Mouse (Mus musculus) liver, embryonic 12.5 days (tissue): ENCODE measurements around the gene Grik3. TPM values are rescaled to one million over a fixed set of nuclear protein-coding genes. Genes with fewer than 3 reads are reported as not detected.

Source experiments
- ATAC-seq: fragments of 200-750 bp; cut with Nextera tagmentation; 2 replicates; pipeline ENCODE4 v1.8.0; 2017; ENCODE audit warnings: moderate number of reproducible peaks, mild to moderate bottlenecking, moderate library complexity
- H3K27ac ChIP-seq: fragments of 300-500 bp; sonication (generic); 2 replicates; pipeline ENCODE4 v1.5.1; 2016; ENCODE audit warnings: mild to moderate bottlenecking
- H3K27me3 ChIP-seq: fragments of 300-500 bp; sonication (generic); replicated peaks from 2 replicates; pipeline ENCODE4 v1.6.1; 2016; ENCODE audit warnings: mild to moderate bottlenecking, moderate library complexity
- H3K36me3 ChIP-seq: fragments of 300-500 bp; sonication (generic); 2 replicates; pipeline ENCODE4 v1.6.1; 2016; ENCODE audit warnings: mild to moderate bottlenecking, moderate library complexity
- H3K4me1 ChIP-seq: fragments of 300-500 bp; sonication (generic); 2 replicates; pipeline ENCODE4 v1.6.1; 2016
- H3K4me2 ChIP-seq: fragments of 300-500 bp; sonication (generic); 2 replicates; pipeline ENCODE4 v1.6.1; 2016; ENCODE audit warnings: mild to moderate bottlenecking, moderate library complexity
- H3K4me3 ChIP-seq: fragments of 300-500 bp; sonication (generic); 2 replicates; pipeline ENCODE4 v1.5.1; 2016; ENCODE audit warnings: mild to moderate bottlenecking, moderate library complexity
- H3K9ac ChIP-seq: fragments of 300-500 bp; sonication (generic); 2 replicates; pipeline ENCODE4 v1.6.1; 2016; ENCODE audit warnings: mild to moderate bottlenecking, moderate library complexity
- H3K9me3 ChIP-seq: fragments of 300-500 bp; sonication (generic); replicated peaks from 2 replicates; pipeline ENCODE4 v1.6.1; 2016; ENCODE audit warnings: mild to moderate bottlenecking, moderate library complexity
- WGBS: fragments of 180-500 bp; shearing (Covaris S2); methylation state at CpG from one replicate; pipeline ENCODE4 v1.1.7; 2016; ENCODE audit not compliant: insufficient replicate concordance; 5-methylcytosine and 5-hydroxymethylcytosine counted together
- polyA plus RNA-seq: library from polyadenylated mRNA; unstranded; fragments of >200 nt; fragmentation: Nextera tagmentation; extraction: Ambion mirVana; gene quantifications from 2 replicates; pipeline ENCODE4 v1.2.1, GENCODE M21; 2016

The Grik3 gene
- polyA plus RNA-seq: 0.01 TPM in 1 of 2 replicates, not detected in the other

DNA sequence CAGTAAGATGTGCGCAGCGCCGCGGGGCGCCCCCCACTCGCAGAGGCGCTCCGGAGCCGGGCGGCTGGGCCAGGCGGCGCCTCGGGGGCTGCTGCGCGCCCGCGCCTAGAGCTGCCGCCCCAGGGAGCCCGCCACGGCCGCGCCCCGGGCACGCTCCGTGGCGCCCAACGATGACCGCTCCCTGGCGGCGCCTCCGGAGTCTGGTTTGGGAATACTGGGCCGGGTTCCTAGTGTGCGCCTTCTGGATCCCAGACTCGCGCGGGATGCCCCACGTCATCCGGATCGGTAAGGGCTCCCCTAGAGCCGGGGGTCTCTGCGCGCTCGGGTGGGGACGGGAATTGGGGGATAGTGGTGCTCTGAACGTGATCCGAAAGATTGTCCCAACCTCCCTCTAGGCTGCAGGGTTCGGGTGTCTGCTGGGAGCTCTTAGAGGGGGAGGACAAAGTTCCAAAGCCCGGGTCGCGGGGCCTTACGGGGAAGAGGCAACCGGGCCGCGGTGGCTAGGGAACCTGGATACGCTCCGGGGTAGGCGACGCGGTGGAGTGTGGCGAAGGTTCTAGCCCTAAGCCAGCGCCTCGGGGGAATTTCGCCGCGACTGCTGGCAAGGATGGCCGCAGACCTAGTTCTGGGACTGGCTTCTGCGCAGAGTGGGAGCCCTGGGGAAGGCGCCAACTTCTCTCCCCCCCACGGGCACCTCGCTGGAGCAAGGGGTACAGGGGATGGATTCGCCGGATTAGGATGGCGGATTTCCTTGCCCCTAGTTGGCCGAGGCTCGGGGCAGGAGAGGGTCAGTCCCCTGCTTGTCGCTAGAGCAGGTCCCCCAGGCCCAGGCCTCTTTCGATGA is at the start of gene Grik3:
TSS of gene Grik3 (plus strand) at position 40 of the 844 bp plus-strand sequence.
- H3K9me3 ChIP-seq: no peaks in the 10 kb centered on the region
- 4% methylated on average over 59 of the region's 77 CpGs for WGBS

DNA sequence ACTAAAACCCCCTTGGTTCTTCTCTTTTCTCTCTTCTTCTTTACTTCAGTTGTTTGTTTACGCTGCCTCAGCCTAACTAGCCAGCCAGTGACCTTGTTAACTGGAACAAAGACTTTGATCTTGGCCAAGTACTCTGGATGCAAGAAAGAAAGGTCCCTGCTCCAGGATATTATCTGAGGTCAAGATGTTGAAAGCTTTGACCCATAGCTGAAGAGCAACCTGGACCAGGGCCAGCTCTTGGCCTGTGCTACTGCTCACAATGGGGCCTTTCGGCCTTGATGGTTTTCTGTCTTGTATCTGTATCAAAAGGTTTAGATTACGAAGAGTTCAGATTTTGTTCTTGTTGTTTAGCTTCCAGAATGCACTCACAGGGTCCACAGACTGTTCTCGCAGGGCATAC is 48.7 kb upstream of the Grik3 start:
- Histone ChIP-seq H3K4me2 (no peak overlapping the region), H3K4me1 (no peaks in the 10 kb centered on the region), H3K27ac (no peak overlapping the region), H3K27me3 (peaks cover 8% of the 10 kb centered on the region; the same call in 1 of the 2 replicates), H3K9me3 (no peaks in the 10 kb centered on the region), H3K9ac (no peak overlapping the region), H3K4me3 (no peak overlapping the region), H3K36me3 (no peaks in the 10 kb centered on the region)
- WGBS: 64% methylated on average over 4 of the region's 4 CpGs
- ATAC-seq: no peak

More for the DNA sequence above, at the start of gene Grik3:
- no peak for ATAC-seq
- Histone ChIP-seq H3K4me3 (peak within 1 kb of the TSS; percentile 12), H3K36me3 (no peaks in the 10 kb centered on the region), H3K4me1 (no peaks in the 10 kb centered on the region), H3K27me3 (peaks cover 100% of the 10 kb centered on the region), H3K9ac (no peak within 1 kb of the TSS), H3K27ac (no peak within 1 kb of the TSS), H3K4me2 (peak within 1 kb of the TSS; percentile 18)

DNA sequence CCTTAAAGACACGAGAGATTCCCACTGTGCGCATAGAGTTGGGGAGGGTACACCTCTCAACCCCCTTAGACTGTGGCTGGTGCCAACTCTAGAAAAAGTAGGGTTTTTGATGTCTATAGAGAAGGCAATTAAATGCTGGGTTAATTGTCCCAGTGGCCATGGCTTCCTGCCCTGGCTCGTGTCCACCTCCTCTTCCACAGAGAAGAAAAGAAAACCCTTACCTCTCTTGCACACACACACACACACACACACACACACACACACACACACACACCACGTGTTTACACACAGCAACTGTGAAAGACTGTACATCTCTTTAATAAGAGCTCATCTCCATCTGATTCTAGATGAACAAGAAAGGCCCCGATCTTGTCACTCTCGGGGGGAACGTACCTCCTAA is 46.1 kb upstream of the Grik3 start:
- ATAC-seq: no peak
- Histone ChIP-seq H3K4me3 (no peak overlapping the region), H3K9ac (no peak overlapping the region), H3K36me3 (no peaks in the 10 kb centered on the region), H3K27me3 (peaks cover 8% of the 10 kb centered on the region; the same call in 1 of the 2 replicates), H3K4me2 (no peak overlapping the region), H3K4me1 (no peaks in the 10 kb centered on the region), H3K27ac (no peak overlapping the region), H3K9me3 (no peaks in the 10 kb centered on the region)
- 65% methylated on average over 7 of the region's 7 CpGs for WGBS

DNA sequence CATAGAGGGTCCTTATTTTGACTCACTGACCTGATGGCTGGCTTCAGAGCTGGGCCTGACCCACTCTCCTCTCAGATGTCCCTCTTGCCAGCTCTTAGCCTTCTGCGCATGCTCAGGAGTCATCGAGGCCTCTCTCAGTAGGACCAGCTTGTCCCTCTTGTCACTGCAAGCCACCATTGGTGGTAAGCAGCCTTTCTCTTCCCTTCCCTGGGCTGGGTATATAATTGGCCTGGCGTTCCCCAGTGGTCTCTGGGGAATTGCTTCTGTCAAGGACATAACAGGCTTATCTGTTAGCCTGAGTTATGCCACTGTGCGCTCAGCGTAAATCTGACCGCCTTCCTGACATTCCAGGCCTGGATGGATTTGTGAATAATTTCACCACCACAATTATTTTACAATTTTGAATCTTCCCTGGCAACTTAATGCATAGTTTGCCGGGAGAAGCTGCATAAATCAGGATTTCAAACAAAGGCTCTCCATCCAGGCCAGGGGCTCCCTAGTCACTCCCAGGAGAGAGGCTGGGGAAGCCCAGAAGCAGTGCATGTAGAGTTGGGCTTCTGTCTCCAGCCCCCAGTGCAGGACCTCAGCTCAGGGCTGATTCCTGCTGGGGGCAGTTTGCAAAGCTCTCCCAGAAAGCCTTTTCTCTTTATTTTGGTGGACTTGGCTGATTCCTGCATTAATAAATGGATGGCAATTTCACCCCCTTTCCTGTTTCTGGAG is 39.7 kb upstream of the Grik3 start:
- H3K9ac ChIP-seq: no peak overlapping the region
- no peaks in the 10 kb centered on the region for H3K36me3 ChIP-seq
- H3K27me3 ChIP-seq: peaks cover 15% of the 10 kb centered on the region
- H3K4me3 ChIP-seq: no peak overlapping the region
- H3K9me3 ChIP-seq: no peaks in the 10 kb centered on the region
- no peaks in the 10 kb centered on the region for H3K4me1 ChIP-seq
- WGBS: 64% methylated on average over 7 of the region's 7 CpGs
- no peak overlapping the region for H3K27ac ChIP-seq
- H3K4me2 ChIP-seq: no peak overlapping the region
- no peak for ATAC-seq

DNA sequence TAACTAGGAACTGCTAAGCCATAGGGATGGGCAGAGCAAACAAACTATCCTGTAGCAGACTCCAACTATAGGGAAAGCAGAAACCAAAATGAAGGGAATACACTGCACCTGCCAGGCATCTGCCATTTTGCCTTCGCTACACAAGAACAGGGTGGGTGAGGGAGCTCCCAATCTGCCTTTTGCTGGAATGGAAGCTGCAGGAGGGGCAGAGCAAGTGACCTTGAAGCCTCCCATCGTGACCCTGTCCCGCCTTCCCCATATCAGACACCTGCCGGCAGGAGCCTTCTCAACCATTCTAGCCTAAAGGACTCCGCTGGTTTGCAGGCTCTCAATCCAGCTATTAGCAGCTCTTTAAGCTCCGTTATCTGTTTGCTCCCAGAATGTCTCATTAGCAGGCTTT is 38.7 kb upstream of the Grik3 start:
- Histone ChIP-seq H3K9me3 (no peaks in the 10 kb centered on the region), H3K27me3 (peaks cover 15% of the 10 kb centered on the region), H3K9ac (no peak overlapping the region), H3K4me1 (no peaks in the 10 kb centered on the region), H3K36me3 (no peaks in the 10 kb centered on the region), H3K4me3 (no peak overlapping the region), H3K4me2 (no peak overlapping the region), H3K27ac (no peak overlapping the region)
- ATAC-seq: no peak
- WGBS: 18% methylated on average over 6 of the region's 6 CpGs

DNA sequence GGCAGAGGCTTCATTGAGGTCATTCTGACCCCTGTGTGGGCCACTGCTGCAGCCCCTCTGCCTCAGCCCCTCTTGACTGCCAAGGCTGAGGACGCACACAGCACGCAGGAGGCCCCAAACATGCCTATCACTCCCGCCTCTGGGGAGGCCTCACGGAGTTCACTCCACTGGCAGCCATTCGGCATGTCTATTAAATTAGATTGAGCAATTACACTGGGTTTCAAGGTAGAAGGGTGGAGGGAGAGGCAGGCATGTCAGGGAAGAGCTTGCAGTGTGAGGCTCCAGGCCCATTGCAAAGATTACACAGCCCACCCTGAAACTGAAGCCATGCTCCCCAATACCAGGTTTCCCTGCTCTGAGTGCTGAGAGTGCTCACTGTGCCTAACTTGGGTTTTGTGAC is 34.0 kb upstream of the Grik3 start:
- no peaks in the 10 kb centered on the region for H3K9me3 ChIP-seq
- ATAC-seq: no peak
- WGBS: 59% methylated on average over 5 of the region's 5 CpGs
- H3K4me3 ChIP-seq: no peak overlapping the region
- no peak overlapping the region for H3K4me2 ChIP-seq
- no peaks in the 10 kb centered on the region for H3K36me3 ChIP-seq
- H3K4me1 ChIP-seq: no peaks in the 10 kb centered on the region
- H3K9ac ChIP-seq: no peak overlapping the region
- no peak overlapping the region for H3K27ac ChIP-seq
- peaks cover 24% of the 10 kb centered on the region for H3K27me3 ChIP-seq

DNA sequence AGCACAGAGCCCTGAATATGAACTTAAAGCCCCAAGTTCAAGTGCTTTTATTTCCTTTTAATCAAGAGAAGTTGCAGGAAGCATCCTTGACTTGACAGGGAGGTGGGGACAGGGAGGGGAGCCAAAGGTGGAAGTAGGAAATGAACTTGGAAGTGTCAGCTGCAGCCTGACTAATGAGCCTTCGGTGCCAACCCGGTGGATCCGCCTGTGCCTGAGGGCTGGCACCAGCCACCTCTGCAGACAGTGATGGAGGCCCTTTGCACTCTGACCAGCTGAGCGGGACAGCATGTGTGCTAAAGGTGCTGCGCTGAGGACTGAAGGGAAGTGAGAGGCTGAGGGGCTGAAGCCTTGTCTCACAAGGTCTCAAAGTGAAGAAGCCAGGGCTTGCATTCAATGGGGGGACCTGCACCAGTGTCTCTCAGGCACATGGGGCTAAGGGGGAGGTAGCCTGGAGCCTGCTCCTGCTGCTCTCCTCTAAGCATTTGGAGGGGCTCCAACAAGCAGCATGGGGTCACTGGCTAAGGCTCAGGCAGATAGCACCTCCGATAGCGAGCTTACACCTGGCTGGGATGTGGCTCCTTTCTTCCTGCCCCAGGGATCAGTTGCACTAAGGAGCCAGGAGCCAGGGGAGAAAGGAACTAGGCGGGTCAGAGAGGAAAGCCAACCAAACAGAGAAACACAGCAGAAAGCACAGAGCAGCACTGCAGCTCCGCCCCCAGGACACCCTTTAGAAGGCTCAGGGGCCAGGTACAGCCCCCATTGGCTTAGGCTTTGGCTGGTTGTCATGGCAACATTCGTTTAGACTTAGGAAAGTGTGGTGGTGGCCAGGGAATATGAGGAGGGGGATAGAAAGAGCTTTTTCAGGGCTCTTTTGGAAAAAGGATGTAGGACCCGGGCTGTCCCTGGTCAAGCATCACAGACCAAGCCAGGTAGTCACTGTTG is 33.1 kb upstream of the Grik3 start:
- Histone ChIP-seq H3K9me3 (no peaks in the 10 kb centered on the region), H3K4me1 (no peaks in the 10 kb centered on the region), H3K27ac (no peak overlapping the region), H3K27me3 (peaks cover 17% of the 10 kb centered on the region; the same call in 1 of the 2 replicates), H3K9ac (no peak overlapping the region), H3K36me3 (no peaks in the 10 kb centered on the region), H3K4me2 (no peak overlapping the region), H3K4me3 (no peak overlapping the region)
- ATAC-seq: no peak
- 16% methylated on average over 11 of the region's 11 CpGs for WGBS

DNA sequence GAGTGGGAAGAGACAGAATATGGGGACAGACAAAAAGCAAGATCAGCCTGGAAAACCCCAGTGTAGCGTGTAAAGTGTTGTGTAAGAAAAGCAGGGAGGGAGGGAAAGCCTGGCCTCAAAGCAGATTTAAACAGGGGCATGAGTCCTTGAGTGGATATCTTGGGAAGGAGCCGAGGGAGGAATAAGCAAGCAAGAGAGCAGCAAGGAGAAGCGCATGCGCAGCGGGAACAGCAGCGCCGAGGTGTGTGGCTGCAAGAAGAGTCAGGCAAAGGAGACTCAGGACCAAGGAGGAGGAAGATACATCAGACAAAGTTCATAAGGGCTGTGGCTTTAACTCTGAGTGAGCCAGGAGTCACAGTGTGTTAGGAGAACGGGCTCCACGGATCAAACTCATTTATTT is 30.7 kb upstream of the Grik3 start:
- H3K27me3 ChIP-seq: peaks cover 9% of the 10 kb centered on the region; the same call in 1 of the 2 replicates
- H3K4me3 ChIP-seq: no peak overlapping the region
- H3K9me3 ChIP-seq: no peaks in the 10 kb centered on the region
- no peaks in the 10 kb centered on the region for H3K36me3 ChIP-seq
- no peak overlapping the region for H3K27ac ChIP-seq
- no peak overlapping the region for H3K9ac ChIP-seq
- ATAC-seq: no peak
- H3K4me1 ChIP-seq: no peaks in the 10 kb centered on the region
- 65% methylated on average over 9 of the region's 9 CpGs for WGBS
- no peak overlapping the region for H3K4me2 ChIP-seq

DNA sequence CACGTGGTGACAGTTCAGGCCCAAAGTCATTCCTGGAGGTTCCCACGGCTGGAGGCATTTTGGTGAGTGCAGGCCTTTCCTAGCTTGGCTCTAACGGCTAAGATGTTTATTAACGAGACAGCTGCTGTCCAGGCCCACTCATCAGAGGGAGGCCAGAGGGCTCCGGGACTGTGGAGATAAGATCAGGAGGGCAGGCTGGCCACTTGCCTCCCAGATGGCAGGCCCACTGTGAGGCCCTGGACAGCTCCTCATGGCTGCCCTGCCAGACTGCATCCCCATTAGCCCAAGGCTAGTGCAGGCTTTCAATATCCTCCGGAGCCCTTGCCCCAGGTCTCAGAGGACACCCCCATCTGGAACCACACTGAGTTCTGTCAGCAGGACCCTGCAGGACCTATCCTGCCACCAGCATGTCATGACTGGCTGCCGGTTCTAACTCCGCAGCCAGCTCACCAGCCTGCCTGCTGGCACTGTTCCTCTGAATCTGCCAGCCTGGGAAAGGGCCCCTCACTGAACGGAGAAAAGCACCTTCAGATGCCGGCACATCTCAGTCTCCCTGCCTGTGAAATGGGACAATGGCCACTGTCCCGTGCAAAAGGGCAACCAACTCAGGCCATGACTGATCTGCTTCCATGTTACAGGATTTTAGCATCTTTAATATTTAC is 20.7 kb upstream of the Grik3 start:
- no peak overlapping the region for H3K27ac ChIP-seq
- no peak for ATAC-seq
- no peak overlapping the region for H3K4me3 ChIP-seq
- WGBS: 49% methylated on average over 11 of the region's 11 CpGs
- no peaks in the 10 kb centered on the region for H3K4me1 ChIP-seq
- H3K36me3 ChIP-seq: no peaks in the 10 kb centered on the region
- no peak overlapping the region for H3K9ac ChIP-seq
- no peaks in the 10 kb centered on the region for H3K9me3 ChIP-seq
- no peak overlapping the region for H3K4me2 ChIP-seq
- H3K27me3 ChIP-seq: no peaks in the 10 kb centered on the region

DNA sequence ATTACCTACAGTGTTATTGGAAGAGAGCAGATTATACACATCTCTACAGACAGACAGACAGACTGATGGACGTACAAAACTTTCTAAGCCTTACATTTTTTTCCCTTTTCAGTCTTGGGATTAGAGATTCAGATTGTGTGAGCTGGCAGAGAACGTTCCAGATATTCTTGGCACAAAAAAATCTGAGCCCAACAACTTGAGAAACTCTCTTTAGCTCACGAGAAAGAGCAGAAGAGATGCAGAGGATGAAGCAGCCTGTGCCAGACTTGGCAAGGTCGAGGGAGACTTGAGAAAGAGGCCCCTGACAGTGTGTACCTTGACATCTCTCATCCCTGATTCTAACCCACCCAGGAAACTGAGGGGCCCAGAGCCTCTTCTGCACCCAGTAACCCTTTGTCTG is 15.6 kb upstream of the Grik3 start:
- Histone ChIP-seq H3K27ac (no peak overlapping the region), H3K27me3 (peaks cover 24% of the 10 kb centered on the region), H3K9me3 (no peaks in the 10 kb centered on the region), H3K4me1 (no peaks in the 10 kb centered on the region), H3K36me3 (no peaks in the 10 kb centered on the region), H3K9ac (no peak overlapping the region), H3K4me2 (no peak overlapping the region), H3K4me3 (no peak overlapping the region)
- WGBS: 46% methylated on average over 4 of the region's 4 CpGs
- no peak for ATAC-seq

DNA sequence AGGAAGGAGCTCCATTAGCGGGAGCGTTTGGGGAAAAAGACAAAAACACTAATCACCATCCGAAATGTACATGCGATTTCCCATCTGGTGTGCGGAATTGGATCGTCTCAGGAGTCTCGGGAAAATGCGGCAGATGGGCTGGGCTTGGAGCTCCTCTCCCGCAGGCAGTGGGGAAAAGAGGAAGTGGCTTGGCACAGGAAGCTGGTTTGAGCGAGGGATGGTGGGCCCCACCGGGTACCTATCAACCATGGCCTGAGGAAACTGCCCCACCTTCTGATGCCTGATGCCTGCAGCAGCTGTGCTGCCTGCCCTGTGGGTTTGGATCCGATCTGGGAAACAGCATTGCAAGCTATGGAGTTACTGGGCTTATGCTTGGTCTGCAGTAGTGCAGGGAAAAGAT is 12.4 kb upstream of the Grik3 start:
- no peaks in the 10 kb centered on the region for H3K4me1 ChIP-seq
- no peak for ATAC-seq
- 20% methylated on average over 12 of the region's 12 CpGs for WGBS

More for the DNA sequence above, 12.4 kb upstream of the Grik3 start:
- H3K27ac ChIP-seq: no peak overlapping the region
- peaks cover 53% of the 10 kb centered on the region for H3K27me3 ChIP-seq
- no peak overlapping the region for H3K4me3 ChIP-seq
- H3K9me3 ChIP-seq: no peaks in the 10 kb centered on the region
- H3K9ac ChIP-seq: no peak overlapping the region
- H3K4me2 ChIP-seq: no peak overlapping the region
- H3K36me3 ChIP-seq: no peaks in the 10 kb centered on the region
